Mouse (Mus musculus) C2C12 (cell line): ENCODE measurements around the gene Arhgef26. TPM values are rescaled to one million over a fixed set of nuclear protein-coding genes. Genes with fewer than 3 reads are reported as not detected.

Experiments
- H3K27me3 ChIP-seq: one replicate; pipeline ENCODE4 v1.6.1; 2011; ENCODE audit not compliant: control insufficient read depth, insufficient read depth, insufficient read length
- H3K36me3 ChIP-seq: one replicate; pipeline ENCODE4 v1.6.1; 2011; ENCODE audit not compliant: control insufficient read depth, insufficient read depth
- H3K4me3 ChIP-seq: one replicate; pipeline ENCODE4 v1.5.1; 2011; ENCODE audit warnings: mild to moderate bottlenecking, control low read depth; ENCODE audit not compliant: poor library complexity, insufficient read depth, severe bottlenecking
- H3K79me2 ChIP-seq: one replicate; pipeline ENCODE4 v1.6.1; 2011; ENCODE audit not compliant: control insufficient read depth, insufficient read depth
- H3K79me3 ChIP-seq: one replicate; pipeline ENCODE4 v1.6.1; 2011; ENCODE audit warnings: low read depth, control low read depth
- H3ac ChIP-seq: one replicate; pipeline ENCODE3; 2011; ENCODE audit warnings: low read depth; ENCODE audit not compliant: control insufficient read depth, insufficient read length
- CEBPB ChIP-seq: IDR thresholded peaks from one replicate; pipeline ENCODE4 v1.6.1; 2011; ENCODE audit warnings: low read depth, mild to moderate bottlenecking, control low read depth, moderate library complexity
- CTCF ChIP-seq: IDR thresholded peaks from one replicate; pipeline ENCODE4 v1.5.1; 2011; ENCODE audit not compliant: control insufficient read depth, insufficient read depth, insufficient read length
- FOSL1 ChIP-seq: IDR thresholded peaks from one replicate; pipeline ENCODE4 v1.8.0; 2011; ENCODE audit warnings: mild to moderate bottlenecking, low read length; ENCODE audit not compliant: poor library complexity, insufficient read depth, severe bottlenecking
- MAX ChIP-seq: IDR thresholded peaks from one replicate; pipeline ENCODE4 v1.6.1; 2011; ENCODE audit warnings: mild to moderate bottlenecking, control low read depth
- MYOD1 ChIP-seq: IDR thresholded peaks from one replicate; pipeline ENCODE4 v1.6.1; 2011; ENCODE audit warnings: low read depth; ENCODE audit not compliant: control insufficient read depth, insufficient read length
- MYOG ChIP-seq: IDR thresholded peaks from one replicate; pipeline ENCODE4 v1.6.1; 2011; ENCODE audit not compliant: control insufficient read depth, insufficient read length; ENCODE audit errors: extremely low read depth
- USF1 ChIP-seq: IDR thresholded peaks from one replicate; pipeline ENCODE4 v1.6.1; 2011; ENCODE audit warnings: low read depth, mild to moderate bottlenecking, control low read depth, moderate library complexity
- polyA plus RNA-seq: library from polyadenylated mRNA; unstranded; fragments of >200 nt; fragmentation: generic; extraction: Trizol; gene quantifications from one replicate; pipeline ENCODE4 v1.2.1, GENCODE M21; 2012; ENCODE audit warnings: missing spikeins

Arhgef26 gene
- polyA plus RNA-seq, 1 experiment: 1.9 TPM

DNA sequence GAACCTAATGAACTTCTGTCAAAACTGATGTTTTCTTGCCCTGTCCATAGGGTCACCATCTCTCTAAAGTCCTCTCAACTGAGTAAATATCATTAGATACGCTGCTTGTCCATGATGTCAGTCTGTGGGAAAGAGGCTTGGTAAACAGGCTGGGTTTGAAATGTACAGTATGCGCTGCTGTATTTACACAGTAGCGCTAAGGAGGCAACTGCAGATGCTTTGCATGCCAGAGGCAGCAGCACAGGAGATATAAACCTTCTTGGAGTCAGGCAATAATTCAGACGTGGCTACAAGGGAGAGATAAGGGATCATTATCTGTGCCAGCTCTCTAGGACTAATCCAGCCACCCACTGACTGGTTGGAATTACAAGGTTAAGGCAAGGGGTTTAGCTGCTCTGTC is 95.5 kb downstream of the Arhgef26 start:
- Histone ChIP-seq H3K36me3 (no peaks in the 10 kb centered on the region), H3ac (no peak overlapping the region), H3K79me2 (no peaks in the 10 kb centered on the region), H3K27me3 (no peaks in the 10 kb centered on the region), H3K4me3 (no peak overlapping the region), H3K79me3 (no peaks in the 10 kb centered on the region)
- no peak for TF ChIP-seq FOSL1
- TF ChIP-seq CEBPB: no peak
- no peak for TF ChIP-seq MAX
- TF ChIP-seq MYOD1: no peak
- TF ChIP-seq MYOG: no peak
- no peak for TF ChIP-seq CTCF
- TF ChIP-seq USF1: no peak

DNA sequence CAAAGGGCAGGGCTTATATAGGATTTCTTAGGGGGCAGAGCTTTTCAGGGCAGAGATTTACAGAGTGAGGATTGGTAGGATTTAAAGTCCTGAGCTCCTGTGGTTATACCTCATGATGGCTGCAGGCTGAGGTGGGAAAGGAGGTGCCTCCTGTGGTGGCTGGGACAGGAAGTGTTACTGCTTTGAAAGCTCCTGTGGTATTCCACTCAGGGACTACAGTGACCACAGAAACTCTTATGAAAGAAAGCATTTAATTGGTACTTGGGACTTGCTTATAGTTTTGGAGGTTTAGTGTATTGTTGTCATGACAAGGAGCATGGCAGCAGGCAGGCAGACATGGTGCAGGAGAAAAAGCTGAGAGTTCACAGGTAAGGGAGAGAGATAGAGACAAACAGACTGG is 97.8 kb downstream of the Arhgef26 start:
- H3K27me3 ChIP-seq: no peaks in the 10 kb centered on the region
- no peaks in the 10 kb centered on the region for H3K36me3 ChIP-seq
- no peaks in the 10 kb centered on the region for H3K79me2 ChIP-seq
- H3ac ChIP-seq: no peak overlapping the region
- H3K79me3 ChIP-seq: no peaks in the 10 kb centered on the region
- TF ChIP-seq MYOD1 (no peak), MAX (no peak), CEBPB (no peak), CTCF (no peak), FOSL1 (no peak), MYOG (no peak), USF1 (no peak)
- no peak overlapping the region for H3K4me3 ChIP-seq

DNA sequence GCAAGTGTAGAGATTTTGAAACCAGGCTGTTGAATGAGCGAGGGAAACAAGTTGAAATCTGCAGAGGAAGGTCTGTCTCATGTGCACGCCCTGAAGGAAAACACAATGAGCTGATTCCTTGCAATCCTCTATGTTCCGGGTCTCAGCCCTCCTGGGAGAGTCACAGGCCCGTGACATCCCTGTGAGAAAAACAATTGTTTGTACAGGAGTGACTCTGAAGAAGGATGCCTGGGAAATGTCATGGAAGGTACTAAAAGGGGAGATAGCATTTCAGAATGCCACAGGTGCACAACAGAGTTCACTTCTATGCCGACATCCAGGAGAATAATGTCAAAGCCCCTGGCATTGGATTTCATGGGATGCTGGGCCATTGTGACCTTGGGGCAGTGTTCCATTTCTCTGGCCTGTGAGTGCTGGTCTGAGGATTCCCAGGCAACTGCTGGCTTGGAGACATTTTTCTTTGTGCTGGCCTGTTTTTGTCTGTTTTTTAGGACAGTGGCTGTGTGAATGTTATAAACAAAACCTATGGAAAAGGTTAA is 102.4 kb downstream of the Arhgef26 start:
- no peak for TF ChIP-seq MYOG
- no peak for TF ChIP-seq MYOD1
- TF ChIP-seq MAX: no peak
- TF ChIP-seq FOSL1: no peak
- TF ChIP-seq USF1: no peak
- TF ChIP-seq CEBPB: no peak
- no peak for TF ChIP-seq CTCF

DNA sequence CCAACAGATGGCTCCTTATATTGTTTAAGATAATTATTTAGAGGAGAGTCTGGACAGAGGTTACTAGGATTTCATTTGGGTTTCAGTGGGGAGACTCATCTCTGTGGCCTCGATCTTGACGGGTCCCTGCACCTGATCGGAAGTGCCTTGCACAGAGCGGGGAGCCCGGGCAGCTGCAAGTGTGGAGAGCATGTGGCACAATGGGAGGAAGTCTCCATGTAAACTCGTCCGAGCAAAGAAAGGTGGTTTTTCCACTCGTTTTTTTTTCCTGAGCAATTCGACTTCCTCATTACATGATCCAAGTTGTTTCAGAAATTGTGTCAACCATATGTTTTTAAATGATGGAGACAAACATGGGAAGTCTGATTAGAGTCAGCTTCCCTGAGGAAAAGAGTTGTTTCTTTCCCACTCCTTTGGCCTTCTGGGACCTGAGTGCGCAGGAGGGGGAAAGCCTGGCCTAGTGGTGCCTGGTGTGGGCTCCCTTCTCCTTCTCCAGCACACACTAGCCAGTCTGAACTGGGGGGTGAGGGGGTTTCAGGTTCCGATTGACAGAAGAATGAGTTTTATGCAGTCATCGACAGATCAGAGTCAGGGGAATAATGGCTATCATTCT is 105.5 kb downstream of the Arhgef26 start:
- no peaks in the 10 kb centered on the region for H3K36me3 ChIP-seq
- H3K4me3 ChIP-seq: no peak overlapping the region
- no peaks in the 10 kb centered on the region for H3K79me2 ChIP-seq
- no peaks in the 10 kb centered on the region for H3K79me3 ChIP-seq
- TF ChIP-seq FOSL1 (no peak), CEBPB (no peak), USF1 (no peak), MAX (no peak), MYOD1 (no peak), MYOG (no peak), CTCF (no peak)
- H3ac ChIP-seq: no peak overlapping the region
- H3K27me3 ChIP-seq: no peaks in the 10 kb centered on the region

More for the DNA sequence above, 102.4 kb downstream of the Arhgef26 start:
- Histone ChIP-seq H3ac (no peak overlapping the region), H3K79me2 (no peaks in the 10 kb centered on the region), H3K79me3 (no peaks in the 10 kb centered on the region), H3K36me3 (no peaks in the 10 kb centered on the region), H3K4me3 (no peak overlapping the region), H3K27me3 (no peaks in the 10 kb centered on the region)

DNA sequence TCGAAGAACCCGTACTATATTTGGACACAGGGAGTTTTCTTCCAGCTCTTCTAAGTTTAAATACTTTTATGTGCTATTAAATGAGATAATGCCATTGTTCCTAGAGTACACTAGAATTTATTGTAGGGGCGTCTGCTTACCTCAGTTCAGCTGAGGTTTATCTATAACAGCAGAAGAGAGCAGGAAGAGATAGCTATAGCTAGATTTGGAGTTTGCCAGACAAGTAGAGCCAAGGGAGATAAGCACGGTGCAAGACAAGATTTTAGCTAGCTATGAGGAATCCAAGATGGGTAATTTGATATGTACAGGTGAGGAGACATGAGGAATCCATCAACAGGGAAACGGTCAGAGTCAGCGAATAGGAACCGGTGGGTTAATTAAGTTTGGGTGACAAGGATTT is 108.1 kb downstream of the Arhgef26 start:
- Histone ChIP-seq H3K79me3 (no peaks in the 10 kb centered on the region), H3K27me3 (no peaks in the 10 kb centered on the region), H3K4me3 (no peak overlapping the region), H3K36me3 (no peaks in the 10 kb centered on the region), H3K79me2 (no peaks in the 10 kb centered on the region), H3ac (no peak overlapping the region)
- TF ChIP-seq FOSL1 (no peak), USF1 (no peak), MAX (no peak), CTCF (no peak), MYOG (no peak), MYOD1 (no peak), CEBPB (no peak)

DNA sequence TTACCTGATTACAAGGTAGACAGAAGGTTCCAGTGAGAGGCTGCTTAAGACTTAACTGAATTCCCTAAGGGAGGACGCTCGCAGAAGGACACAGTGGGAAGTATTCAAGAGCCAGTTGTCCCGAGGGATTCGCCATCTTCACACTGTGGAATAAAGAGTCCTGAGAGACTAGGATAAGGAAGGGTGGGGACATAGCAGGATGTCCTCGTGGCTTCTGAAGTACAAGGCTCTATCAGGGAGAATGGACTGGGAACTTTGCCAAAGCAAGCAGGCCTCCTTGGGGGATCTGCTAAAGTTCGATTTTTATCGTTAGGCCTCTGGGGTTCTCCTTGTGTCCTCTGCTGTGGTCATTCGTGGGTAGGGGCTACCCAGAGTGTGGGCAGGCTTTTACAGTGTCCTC is 109.0 kb downstream of the Arhgef26 start:
- no peak for TF ChIP-seq USF1
- no peak for TF ChIP-seq FOSL1
- no peak for TF ChIP-seq CEBPB
- TF ChIP-seq MYOG: no peak
- no peak for TF ChIP-seq CTCF
- no peak for TF ChIP-seq MYOD1
- TF ChIP-seq MAX: no peak
- H3K79me3 ChIP-seq: no peaks in the 10 kb centered on the region
- H3K4me3 ChIP-seq: no peak overlapping the region
- H3ac ChIP-seq: no peak overlapping the region
- H3K36me3 ChIP-seq: no peaks in the 10 kb centered on the region
- no peaks in the 10 kb centered on the region for H3K79me2 ChIP-seq
- H3K27me3 ChIP-seq: no peaks in the 10 kb centered on the region
